Mouse (Mus musculus): ENCODE measurements around the gene Akr1c6.
"Not testable (repeated sequence)": the region's sequence is repeated elsewhere in the genome, so short reads cannot be mapped to it uniquely, and the experiment has no call there.

The Akr1c6 gene

GRCm38 (mm10) chr13:4434006-4434405 lies at the start of gene Akr1c6:
Akr1c6 (plus strand) TSS chr13:4434306.
- no peak for DNase-seq

- no peak for DNase-seq
Measured at GRCm38 (mm10) chr13:4384918-4385317, 49.2 kb upstream of the Akr1c6 start.

GRCm38 (mm10) chr13:4385541-4385940 lies 48.6 kb upstream of the Akr1c6 start:
- no peak for DNase-seq

- DNase-seq, result no peak
Measured at GRCm38 (mm10) chr13:4388762-4389446, 45.2 kb upstream of the Akr1c6 start.

- DNase-seq, result not testable (repeated sequence)
Measured at GRCm38 (mm10) chr13:4400360-4400759, 33.7 kb upstream of the Akr1c6 start.

GRCm38 (mm10) chr13:4400831-4401230 lies 33.3 kb upstream of the Akr1c6 start:
- DNase-seq, result no peak

GRCm38 (mm10) chr13:4402221-4402620 lies 31.9 kb upstream of the Akr1c6 start:
- DNase-seq, result no peak

GRCm38 (mm10) chr13:4404726-4405125 lies 29.4 kb upstream of the Akr1c6 start:
- DNase-seq, result no peak

GRCm38 (mm10) chr13:4406771-4407170 lies 27.3 kb upstream of the Akr1c6 start:
- DNase-seq, result no peak

- no peak for DNase-seq
Measured at GRCm38 (mm10) chr13:4428558-4428957, 5.5 kb upstream of the Akr1c6 start.

GRCm38 (mm10) chr13:4429034-4429433 lies 5.1 kb upstream of the Akr1c6 start:
- no peak for DNase-seq

GRCm38 (mm10) chr13:4431129-4431528 lies 3.0 kb upstream of the Akr1c6 start:
- no peak for DNase-seq

GRCm38 (mm10) chr13:4465641-4466040 lies 31.5 kb downstream of the Akr1c6 start:
- no peak for DNase-seq

- no peak for DNase-seq
Measured at GRCm38 (mm10) chr13:4467896-4468295, 33.8 kb downstream of the Akr1c6 start.

Data from lung, postnatal 14 days (tissue).